Mouse (Mus musculus): ENCODE measurements around the gene Gm42669. TPM values are rescaled to one million over a fixed set of nuclear protein-coding genes. Genes with fewer than 3 reads are reported as not detected.
A peak's percentile ranks its signal among the peaks of the same experiment; 100 is the strongest.

The Gm42669 gene
- polyA plus RNA-seq, 2 experiments = 0.02 to 0.06 TPM

DNA sequence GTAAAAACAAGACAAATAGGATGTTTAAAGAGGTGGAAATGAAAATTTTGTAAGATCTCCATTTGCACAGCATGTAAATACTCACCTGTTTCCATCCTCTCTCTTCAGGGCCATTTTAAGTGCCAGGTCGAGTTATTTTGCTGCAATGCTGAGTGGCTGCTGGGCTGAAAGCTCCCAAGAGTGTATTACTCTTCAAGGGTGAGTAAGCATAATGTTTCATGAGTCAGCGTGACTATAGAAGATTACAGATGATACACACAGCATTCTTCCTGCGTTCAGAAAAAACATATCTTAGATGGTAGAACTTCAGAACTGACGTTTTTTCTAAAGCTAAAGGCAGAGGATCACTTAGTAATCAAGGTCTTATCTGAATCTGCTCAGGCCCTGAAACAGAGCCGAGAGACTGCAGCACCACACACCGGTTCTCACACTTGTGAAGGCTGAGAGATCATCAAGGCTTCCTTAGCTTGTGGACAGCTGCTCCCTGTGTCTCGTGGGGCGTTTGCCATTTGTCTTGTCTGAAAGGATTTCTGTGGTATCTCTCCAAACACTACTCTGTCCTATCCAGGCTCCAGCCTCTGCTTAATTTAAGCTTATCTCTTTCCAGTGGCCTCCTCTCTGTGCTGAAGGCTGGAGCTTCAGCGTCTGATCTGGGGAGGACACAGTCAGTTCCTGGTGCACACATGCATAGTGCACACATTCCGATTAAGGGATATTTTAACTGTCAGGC lies 36.7 kb upstream of the Gm42669 start:
- Histone ChIP-seq H3K27ac (peak overlapping the region; percentile 97), H3K9me3 (ENCODE audit: control insufficient read depth, low read length) (no peaks in the 10 kb centered on the region), H3K27me3 (ENCODE audit: control insufficient read depth, insufficient read depth, low read length) (no peaks in the 10 kb centered on the region), H3K9ac (replicated peaks) (peak overlapping the region; percentile 57), H3K4me2 (ENCODE audit: low read depth) (peak overlapping the region; percentile 61), H3K36me3 (replicated peaks; ENCODE audit: control insufficient read depth, insufficient read depth, low read depth) (no peaks in the 10 kb centered on the region), H3K4me1 (replicated peaks; ENCODE audit: control insufficient read depth in 2 of 2, insufficient read depth in 2 of 2, low read length in 1 of 2) (peaks cover 14 to 19% of the 10 kb centered on the region in 2 experiments), H3K4me3 (ENCODE audit: insufficient read depth in 1 of 2, low read depth in 2 of 2, low read length in 2 of 2) (peak overlapping the region; percentile 13 to 40; a peak in 3 of 4 replicates)
- ATAC-seq (ENCODE audit: insufficient read depth) (peak; percentile 92), DNase-seq (ENCODE audit: low read depth in 3 of 3, low spot score in 3 of 3) (peak; percentile 66 to 70 (median 69))
- TF ChIP-seq CTCF (IDR thresholded peaks at IDR 0.05; ENCODE audit: low read depth) (no peak), EP300 (IDR thresholded peaks at IDR 0.05; ENCODE audit: low read depth) (peak; percentile 61)
- WGBS (ENCODE audit: insufficient replicate concordance) = 27% methylated on average over 10 of the region's 10 CpGs

GRCm38 (mm10) chr5:107480194-107480593 lies 27.2 kb upstream of the Gm42669 start:
- H3K27ac ChIP-seq = no peak overlapping the region
- ATAC-seq (ENCODE audit: insufficient read depth) (no peak), DNase-seq (ENCODE audit: low read depth in 3 of 3, low spot score in 3 of 3) (no peak)
- no peaks in the 10 kb centered on the region for H3K36me3 ChIP-seq (replicated peaks; ENCODE audit: control insufficient read depth, insufficient read depth, low read depth)
- H3K27me3 ChIP-seq (ENCODE audit: control insufficient read depth, insufficient read depth, low read length) = no peaks in the 10 kb centered on the region
- H3K9me3 ChIP-seq (ENCODE audit: control insufficient read depth, low read length) = no peaks in the 10 kb centered on the region
- no peak overlapping the region for H3K4me2 ChIP-seq (ENCODE audit: low read depth)
- WGBS (ENCODE audit: insufficient replicate concordance) = 58% methylated on average over 2 of the region's 2 CpGs
- TF ChIP-seq CTCF (IDR thresholded peaks at IDR 0.05; ENCODE audit: low read depth) (no peak), EP300 (IDR thresholded peaks at IDR 0.05; ENCODE audit: low read depth) (no peak)
- no peak overlapping the region for H3K4me3 ChIP-seq (ENCODE audit: insufficient read depth in 1 of 2, low read depth in 2 of 2, low read length in 2 of 2)
- no peak overlapping the region for H3K9ac ChIP-seq (replicated peaks)
- no peaks in the 10 kb centered on the region for H3K4me1 ChIP-seq (replicated peaks; ENCODE audit: control insufficient read depth in 2 of 2, insufficient read depth in 2 of 2, low read length in 1 of 2)

GRCm38 (mm10) chr5:107488996-107489395 lies 18.4 kb upstream of the Gm42669 start:
- no peak overlapping the region for H3K4me3 ChIP-seq (ENCODE audit: insufficient read depth in 1 of 2, low read depth in 2 of 2, low read length in 2 of 2)
- H3K36me3 ChIP-seq (replicated peaks; ENCODE audit: control insufficient read depth, insufficient read depth, low read depth) = no peaks in the 10 kb centered on the region
- no peaks in the 10 kb centered on the region for H3K9me3 ChIP-seq (ENCODE audit: control insufficient read depth, low read length)
- H3K27me3 ChIP-seq (ENCODE audit: control insufficient read depth, insufficient read depth, low read length) = no peaks in the 10 kb centered on the region
- no peak overlapping the region for H3K27ac ChIP-seq
- no peak for DNase-seq (ENCODE audit: low read depth in 3 of 3, low spot score in 3 of 3)
- no peak for ATAC-seq (ENCODE audit: insufficient read depth)
- no peak overlapping the region for H3K4me2 ChIP-seq (ENCODE audit: low read depth)
- WGBS (ENCODE audit: insufficient replicate concordance) = 48% methylated on average over 4 of the region's 4 CpGs
- H3K9ac ChIP-seq (replicated peaks) = no peak overlapping the region
- TF ChIP-seq EP300 (IDR thresholded peaks at IDR 0.05; ENCODE audit: low read depth) (no peak), CTCF (IDR thresholded peaks at IDR 0.05; ENCODE audit: low read depth) (no peak)
- no peaks in the 10 kb centered on the region for H3K4me1 ChIP-seq (replicated peaks; ENCODE audit: control insufficient read depth in 2 of 2, insufficient read depth in 2 of 2, low read length in 1 of 2)

DNA sequence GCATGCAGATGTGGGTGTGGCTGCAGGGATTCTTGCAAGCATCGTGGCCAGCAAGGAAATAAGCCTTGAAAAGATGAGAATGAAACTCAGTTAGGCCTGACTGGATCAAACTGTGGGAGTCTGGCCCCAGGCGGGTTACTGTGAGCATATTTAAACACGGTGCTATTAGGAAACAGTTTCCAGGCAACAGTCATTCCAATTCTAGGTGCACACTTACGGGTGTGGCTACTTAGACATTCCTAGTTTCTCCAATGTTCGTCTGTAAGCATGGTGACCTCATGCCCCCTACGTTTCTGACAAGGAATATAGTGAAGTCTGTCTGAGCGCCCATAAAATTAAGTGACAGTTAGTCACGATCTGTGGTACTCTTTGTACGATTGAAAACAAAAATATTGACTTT lies 16.4 kb upstream of the Gm42669 start:
- no peak for DNase-seq (ENCODE audit: low read depth in 3 of 3, low spot score in 3 of 3)
- WGBS (ENCODE audit: insufficient replicate concordance) = 69% methylated on average over 9 of the region's 9 CpGs

GRCm38 (mm10) chr5:107492471-107492870 lies 14.9 kb upstream of the Gm42669 start:
- no peaks in the 10 kb centered on the region; the same call in 1 of the 2 replicates for H3K9me3 ChIP-seq (ENCODE audit: control insufficient read depth, low read length)
- no peaks in the 10 kb centered on the region for H3K4me1 ChIP-seq (replicated peaks; ENCODE audit: control insufficient read depth in 2 of 2, insufficient read depth in 2 of 2, low read length in 1 of 2)
- H3K27me3 ChIP-seq (ENCODE audit: control insufficient read depth, insufficient read depth, low read length) = no peaks in the 10 kb centered on the region
- WGBS (ENCODE audit: insufficient replicate concordance) = 69% methylated on average over 2 of the region's 2 CpGs
- H3K36me3 ChIP-seq (replicated peaks; ENCODE audit: control insufficient read depth, insufficient read depth, low read depth) = no peaks in the 10 kb centered on the region
- no peak for TF ChIP-seq CTCF (IDR thresholded peaks at IDR 0.05; ENCODE audit: low read depth)
- TF ChIP-seq EP300 (IDR thresholded peaks at IDR 0.05; ENCODE audit: low read depth) = no peak
- no peak overlapping the region for H3K4me2 ChIP-seq (ENCODE audit: low read depth)
- H3K4me3 ChIP-seq (ENCODE audit: insufficient read depth in 1 of 2, low read depth in 2 of 2, low read length in 2 of 2) = no peak overlapping the region
- no peak for ATAC-seq (ENCODE audit: insufficient read depth)
- H3K27ac ChIP-seq = no peak overlapping the region
- no peak overlapping the region for H3K9ac ChIP-seq (replicated peaks)
- no peak for DNase-seq (ENCODE audit: low read depth in 3 of 3, low spot score in 3 of 3)

More for the DNA sequence above, 16.4 kb upstream of the Gm42669 start:
- no peaks in the 10 kb centered on the region for H3K4me1 ChIP-seq (replicated peaks; ENCODE audit: control insufficient read depth in 2 of 2, insufficient read depth in 2 of 2, low read length in 1 of 2)
- no peaks in the 10 kb centered on the region for H3K36me3 ChIP-seq (replicated peaks; ENCODE audit: control insufficient read depth, insufficient read depth, low read depth)
- no peak overlapping the region for H3K4me3 ChIP-seq (ENCODE audit: insufficient read depth in 1 of 2, low read depth in 2 of 2, low read length in 2 of 2)
- TF ChIP-seq CTCF (IDR thresholded peaks at IDR 0.05; ENCODE audit: low read depth) = no peak
- ATAC-seq (ENCODE audit: insufficient read depth) = no peak
- no peak overlapping the region for H3K4me2 ChIP-seq (ENCODE audit: low read depth)
- no peak overlapping the region for H3K27ac ChIP-seq
- no peak overlapping the region for H3K9ac ChIP-seq (replicated peaks)
- no peaks in the 10 kb centered on the region for H3K27me3 ChIP-seq (ENCODE audit: control insufficient read depth, insufficient read depth, low read length)
- H3K9me3 ChIP-seq (ENCODE audit: control insufficient read depth, low read length) = no peaks in the 10 kb centered on the region; the same call in 1 of the 2 replicates
